Mouse (Mus musculus) limb, embryonic 11.5 days (tissue): Measurements from ENCODE around the gene Col6a6. TPM values are rescaled to one million over a fixed set of nuclear protein-coding genes. Genes with fewer than 3 reads are reported as not detected.
A peak's percentile ranks its signal among the peaks of the same experiment; 100 is the strongest.
"Not testable (repeated sequence)": the region's sequence is repeated elsewhere in the genome, so short reads cannot be mapped to it uniquely, and the experiment has no call there.

ENCODE experiments used
- ATAC-seq: fragments of 200-750 bp; cut with Nextera tagmentation; 2 replicates; pipeline ENCODE4 v1.8.0; 2017; ENCODE audit warnings: low read depth; ENCODE audit not compliant: insufficient number of reproducible peaks, low FRiP score, low TSS enrichment
- DNase-seq: peaks from one replicate; pipeline ENCODE4 v3.0.0-alpha.2; 2015; ENCODE audit warnings: low spot score
- H3K27ac ChIP-seq: fragments of 300-500 bp; sonication (generic); replicated peaks from 2 replicates; pipeline ENCODE4 v1.5.1; 2014; ENCODE audit warnings: low read depth, mild to moderate bottlenecking, low read length
- H3K27me3 ChIP-seq: fragments of 300-500 bp; sonication (generic); 2 replicates; pipeline ENCODE4 v1.6.1; 2014; ENCODE audit warnings: mild to moderate bottlenecking, low read length, mixed read lengths; ENCODE audit not compliant: control insufficient read depth, insufficient read depth
- H3K36me3 ChIP-seq: fragments of 300-500 bp; sonication (generic); 2 replicates; pipeline ENCODE4 v1.6.1; 2014; ENCODE audit warnings: mild to moderate bottlenecking, low read length, moderate library complexity, mixed read lengths; ENCODE audit not compliant: control insufficient read depth, insufficient read depth
- H3K4me1 ChIP-seq: fragments of 300-500 bp; sonication (generic); 2 replicates; pipeline ENCODE4 v1.6.1; 2014; ENCODE audit warnings: low read length, mixed read lengths; ENCODE audit not compliant: control insufficient read depth, insufficient read depth
- H3K4me2 ChIP-seq: fragments of 300-500 bp; sonication (generic); 2 replicates; pipeline ENCODE4 v1.6.1; 2014; ENCODE audit warnings: low read depth, mild to moderate bottlenecking, moderate library complexity; ENCODE audit not compliant: severe bottlenecking
- H3K4me3 ChIP-seq: fragments of 300-500 bp; sonication (generic); 2 replicates; pipeline ENCODE4 v1.5.1; 2014; ENCODE audit warnings: low read depth, low read length
- H3K9ac ChIP-seq: fragments of 300-500 bp; sonication (generic); 2 replicates; pipeline ENCODE4 v1.6.1; 2014; ENCODE audit warnings: mild to moderate bottlenecking, low read length
- H3K9me3 ChIP-seq: fragments of 300-500 bp; sonication (generic); 2 replicates; pipeline ENCODE4 v1.6.1; 2016; ENCODE audit warnings: low read length; ENCODE audit not compliant: control insufficient read depth
- WGBS: fragments of 180-500 bp; shearing (Covaris S2); extraction: QIAGEN DNeasy Blood & Tissue Kit; methylation state at CpG from one replicate; pipeline ENCODE4 v1.1.7; 2014; 5-methylcytosine and 5-hydroxymethylcytosine counted together
- polyA plus RNA-seq: library from polyadenylated mRNA; unstranded; fragments of >200 nt; fragmentation: Nextera tagmentation; extraction: Ambion mirVana; gene quantifications from 2 replicates; pipeline ENCODE4 v1.2.1, GENCODE M21; 2014

The Col6a6 gene
- polyA plus RNA-seq, 1 experiment from 2014 or later = 0.23 TPM

GRCm38 (mm10) chr9:105672032-105672431, 155.9 kb downstream of the Col6a6 start:
- Histone ChIP-seq H3K27me3 (no peaks in the 10 kb centered on the region), H3K9me3 (no peaks in the 10 kb centered on the region), H3K36me3 (peaks cover 8% of the 10 kb centered on the region), H3K27ac (no peak overlapping the region), H3K4me1 (no peaks in the 10 kb centered on the region), H3K4me2 (no peak overlapping the region), H3K4me3 (no peak overlapping the region), H3K9ac (no peak overlapping the region)
- DNase-seq (no peak), ATAC-seq (no peak)
- 69% methylated on average over 2 of the region's 2 CpGs for WGBS

- 94% methylated on average over 4 of the region's 4 CpGs for WGBS
- Histone ChIP-seq H3K9me3 (no peaks in the 10 kb centered on the region), H3K4me3 (no peak overlapping the region), H3K9ac (no peak overlapping the region), H3K27me3 (no peaks in the 10 kb centered on the region), H3K4me1 (no peaks in the 10 kb centered on the region), H3K27ac (no peak overlapping the region), H3K36me3 (peaks cover 8% of the 10 kb centered on the region), H3K4me2 (no peak overlapping the region)
- DNase-seq (no peak), ATAC-seq (no peak)
Observed at GRCm38 (mm10) chr9:105670916-105671315, 157.0 kb downstream of the Col6a6 start.

- H3K4me1 ChIP-seq = no peaks in the 10 kb centered on the region
- no peak overlapping the region for H3K4me3 ChIP-seq
- DNase-seq = peak; percentile 22
- no peaks in the 10 kb centered on the region for H3K9me3 ChIP-seq
- H3K27me3 ChIP-seq = no peaks in the 10 kb centered on the region
- WGBS = 79% methylated on average over 7 of the region's 7 CpGs
- H3K9ac ChIP-seq = no peak overlapping the region
- H3K36me3 ChIP-seq = peaks cover 15% of the 10 kb centered on the region
- no peak overlapping the region for H3K27ac ChIP-seq
- no peak for ATAC-seq
- no peak overlapping the region for H3K4me2 ChIP-seq
Observed at GRCm38 (mm10) chr9:105665269-105665668, 162.7 kb downstream of the Col6a6 start.

- Histone ChIP-seq H3K27ac (no peak overlapping the region), H3K4me1 (no peaks in the 10 kb centered on the region), H3K27me3 (no peaks in the 10 kb centered on the region), H3K4me3 (no peak overlapping the region), H3K9ac (no peak overlapping the region), H3K9me3 (no peaks in the 10 kb centered on the region), H3K4me2 (no peak overlapping the region), H3K36me3 (peaks cover 7% of the 10 kb centered on the region; the same call in 1 of the 2 replicates)
- 91% methylated on average over 6 of the region's 6 CpGs for WGBS
- ATAC-seq (no peak), DNase-seq (no peak)
Observed at GRCm38 (mm10) chr9:105659877-105660276, 168.1 kb downstream of the Col6a6 start.

- ATAC-seq (no peak), DNase-seq (no peak)
- Histone ChIP-seq H3K27ac (no peak overlapping the region), H3K9ac (no peak overlapping the region), H3K36me3 (peaks cover 4% of the 10 kb centered on the region; the same call in 1 of the 2 replicates), H3K27me3 (no peaks in the 10 kb centered on the region), H3K9me3 (no peaks in the 10 kb centered on the region), H3K4me1 (no peaks in the 10 kb centered on the region), H3K4me2 (no peak overlapping the region), H3K4me3 (no peak overlapping the region)
- 96% methylated on average over 12 of the region's 12 CpGs for WGBS
Observed at GRCm38 (mm10) chr9:105658216-105658615, 169.7 kb downstream of the Col6a6 start.

- H3K9me3 ChIP-seq = no peaks in the 10 kb centered on the region
- H3K4me3 ChIP-seq = no peak overlapping the region
- no peak for ATAC-seq
- no peaks in the 10 kb centered on the region for H3K27me3 ChIP-seq
- H3K27ac ChIP-seq = no peak overlapping the region
- no peak for DNase-seq
- WGBS = 89% methylated on average over 2 of the region's 2 CpGs
- no peak overlapping the region for H3K9ac ChIP-seq
- H3K36me3 ChIP-seq = peaks cover 5% of the 10 kb centered on the region
- H3K4me1 ChIP-seq = no peaks in the 10 kb centered on the region
- H3K4me2 ChIP-seq = no peak overlapping the region
Observed at GRCm38 (mm10) chr9:105656189-105656588, 171.8 kb downstream of the Col6a6 start.

GRCm38 (mm10) chr9:105642460-105643371, 185.2 kb downstream of the Col6a6 start, which contains the start of gene Pik3r4:
TSS of gene Pik3r4 (plus strand) at chr9:105642978.
- WGBS = 5% methylated on average over 37 of the region's 37 CpGs
- no peaks in the 10 kb centered on the region for H3K9me3 ChIP-seq
- peak; percentile 84 for DNase-seq
- ATAC-seq = peak; percentile 84
- H3K36me3 ChIP-seq = no peaks in the 10 kb centered on the region
- no peaks in the 10 kb centered on the region for H3K27me3 ChIP-seq
- peak within 1 kb of the TSS; percentile 89 for H3K9ac ChIP-seq
- peak within 1 kb of the TSS; percentile 76 for H3K4me2 ChIP-seq
- no peak within 1 kb of the TSS for H3K27ac ChIP-seq
- H3K4me1 ChIP-seq = peaks cover 5% of the 10 kb centered on the region; the same call in 1 of the 2 replicates
- peak within 1 kb of the TSS; percentile 94 for H3K4me3 ChIP-seq

GRCm38 (mm10) chr9:105641377-105641776, 186.6 kb downstream of the Col6a6 start:
- H3K27me3 ChIP-seq, H3K36me3 ChIP-seq, H3K4me1 ChIP-seq, H3K4me3 ChIP-seq, H3K27ac ChIP-seq, H3K4me2 ChIP-seq, H3K9me3 ChIP-seq, H3K9ac ChIP-seq, DNase-seq, ATAC-seq: not testable (repeated sequence)
- 77% methylated on average over 6 of the region's 6 CpGs for WGBS
